ENCODE assay signal across 7 mouse cellular contexts in genomic region chr16:70568341-70569265, GRCm38 (mm10).
DNase-seq lines count a peak whose midpoint lies in the region; ATAC-seq and TF ChIP-seq lines count a peak whose summit lies in the region.

No protein-coding gene starts in this region.

- TF ChIP-seq POLR2A in CH12.LX (IDR thresholded peaks at IDR 0.05; ENCODE audit: low read depth, low read length), result no peak

- no peak overlapping the region for H3K4me3 ChIP-seq in CH12.LX (replicated peaks in 1 of 3; ENCODE audit: low read depth in 2 of 3, low read length in 2 of 3, poor library complexity in 1 of 3)
- H3K4me3 ChIP-seq in heart, embryonic 11.5 days (ENCODE audit: low read depth, low read length), result no peak overlapping the region
- no peak overlapping the region for H3K4me3 ChIP-seq in kidney, postnatal 0 days (replicated peaks; ENCODE audit: low read depth, low read length)
- no peak overlapping the region for H3K4me3 ChIP-seq in liver, postnatal 0 days (ENCODE audit: low read depth, low read length)

- no peak for TF ChIP-seq EP300 in CH12.LX (IDR thresholded peaks at IDR 0.05; ENCODE audit: low read length)
- TF ChIP-seq EP300 in liver, postnatal 0 days (IDR thresholded peaks at IDR 0.05; ENCODE audit: low read depth), result no peak

- H3K79me2 ChIP-seq in CH12.LX (replicated peaks; ENCODE audit: control insufficient read depth, extremely low read depth, insufficient read depth, poor library complexity, severe bottlenecking), result no peaks in the 10 kb centered on the region

- no peak overlapping the region for H3K9ac ChIP-seq in CH12.LX (ENCODE audit: insufficient read depth, low read depth)
- H3K9ac ChIP-seq in heart, embryonic 11.5 days (ENCODE audit: low read depth, low read length), result no peak overlapping the region
- H3K9ac ChIP-seq in kidney, postnatal 0 days (ENCODE audit: low read depth, low read length), result no peak overlapping the region
- no peak overlapping the region for H3K9ac ChIP-seq in liver, postnatal 0 days (replicated peaks)

- no peak overlapping the region for H3K27ac ChIP-seq in CH12.LX (ENCODE audit: insufficient read depth, low read depth)
- no peak overlapping the region for H3K27ac ChIP-seq in heart, embryonic 11.5 days (ENCODE audit: low read depth, low read length)
- no peak overlapping the region for H3K27ac ChIP-seq in kidney, postnatal 0 days
- no peak overlapping the region for H3K27ac ChIP-seq in liver, postnatal 0 days (ENCODE audit: low read depth)

- no peaks in the 10 kb centered on the region for H3K4me1 ChIP-seq in CH12.LX (ENCODE audit: control insufficient read depth in 1 of 2, insufficient read depth in 2 of 2)
- H3K4me1 ChIP-seq in heart, embryonic 11.5 days (ENCODE audit: control insufficient read depth, insufficient read depth, low read length), result no peaks in the 10 kb centered on the region
- no peaks in the 10 kb centered on the region for H3K4me1 ChIP-seq in kidney, postnatal 0 days (replicated peaks; ENCODE audit: insufficient read depth, low read length)
- no peaks in the 10 kb centered on the region for H3K4me1 ChIP-seq in liver, postnatal 0 days (ENCODE audit: insufficient read depth)

- DNase-seq in 3T3-L1 (ENCODE audit: low read depth, low spot score) (peak; percentile 84), CH12.LX (ENCODE audit: extremely low read depth) (peak; percentile 1)
- DNase-seq in cerebellum, postnatal 14 days, result peak; percentile 74 to 81
- DNase-seq in kidney, postnatal 0 days (ENCODE audit: low spot score), result peak; percentile 83
- DNase-seq in liver, postnatal 0 days, result no peak
- peak; percentile 92 for DNase-seq in retina, embryonic 14.5 days (ENCODE audit: low spot score)

- peak; percentile 46 for TF ChIP-seq RAD21 in CH12.LX (IDR thresholded peaks at IDR 0.05; ENCODE audit: low read depth, low read length)

- WGBS in heart, embryonic 11.5 days (ENCODE audit: insufficient replicate concordance), result 54% methylated on average over 23 of the region's 23 CpGs
- WGBS in kidney, postnatal 0 days, result 50% methylated on average over 23 of the region's 23 CpGs
- 59% methylated on average over 23 of the region's 23 CpGs for WGBS in liver, postnatal 0 days (ENCODE audit: insufficient replicate concordance)

- no peak overlapping the region for H3K4me2 ChIP-seq in CH12.LX (ENCODE audit: insufficient read depth, low read depth, poor library complexity, severe bottlenecking)
- H3K4me2 ChIP-seq in heart, embryonic 11.5 days, result peak overlapping the region; percentile 17
- no peak overlapping the region for H3K4me2 ChIP-seq in kidney, postnatal 0 days (ENCODE audit: low read length)
- no peak overlapping the region for H3K4me2 ChIP-seq in liver, postnatal 0 days (ENCODE audit: low read depth, low read length)

- H3K36me3 ChIP-seq in CH12.LX (replicated peaks in 1 of 2; ENCODE audit: control insufficient read depth in 1 of 2, insufficient read depth in 1 of 2, low read length in 1 of 2), result no peaks in the 10 kb centered on the region
- H3K36me3 ChIP-seq in heart, embryonic 11.5 days (ENCODE audit: control insufficient read depth, insufficient read depth, low read length), result no peaks in the 10 kb centered on the region
- H3K36me3 ChIP-seq in kidney, postnatal 0 days (ENCODE audit: insufficient read depth, low read length), result no peaks in the 10 kb centered on the region
- H3K36me3 ChIP-seq in liver, postnatal 0 days (replicated peaks; ENCODE audit: insufficient read depth, low read length), result no peaks in the 10 kb centered on the region

- no peak; the same call in 1 of the 2 replicates for ATAC-seq in heart, embryonic 11.5 days (replicated peaks; ENCODE audit: insufficient number of reproducible peaks, low FRiP score, low TSS enrichment)
- ATAC-seq in kidney, postnatal 0 days (replicated peaks; ENCODE audit: low FRiP score, low read depth), result peak; percentile 58
- no peak; the same call in 1 of the 2 replicates for ATAC-seq in liver, postnatal 0 days

- dilution Hi-C loops in CH12.LX (cut with MboI; ENCODE audit: extremely low pct_ligation_motif_present, extremely low pct_unique_long_range_greater_than_20kb, low sequenced_read_pairs), result no loop called here

- H3K9me3 ChIP-seq in CH12.LX (replicated peaks; ENCODE audit: low read length), result peaks cover 47% of the 10 kb centered on the region
- no peaks in the 10 kb centered on the region for H3K9me3 ChIP-seq in heart, embryonic 11.5 days (replicated peaks; ENCODE audit: control insufficient read depth, low read length)
- H3K9me3 ChIP-seq in kidney, postnatal 0 days (replicated peaks; ENCODE audit: low read length), result no peaks in the 10 kb centered on the region
- H3K9me3 ChIP-seq in liver, postnatal 0 days (ENCODE audit: low read length), result no peaks in the 10 kb centered on the region

- H3K27me3 ChIP-seq in CH12.LX (replicated peaks), result no peaks in the 10 kb centered on the region
- H3K27me3 ChIP-seq in heart, embryonic 11.5 days (ENCODE audit: control insufficient read depth, insufficient read depth, low read length), result no peaks in the 10 kb centered on the region
- no peaks in the 10 kb centered on the region for H3K27me3 ChIP-seq in kidney, postnatal 0 days (ENCODE audit: insufficient read depth, low read length)
- no peaks in the 10 kb centered on the region for H3K27me3 ChIP-seq in liver, postnatal 0 days (ENCODE audit: insufficient read depth, low read length)

- in situ Hi-C loops in CH12.LX (cut with MboI; ENCODE audit: low pct_ligation_motif_present, low pct_unique_long_range_greater_than_20kb, low sequenced_read_pairs), result no loop called here

- peak; percentile 34 to 55 for TF ChIP-seq CTCF in CH12.LX (conservative IDR thresholded peaks at IDR 0.05 in 1 of 2, IDR thresholded peaks at IDR 0.05 in 1 of 2; ENCODE audit: low read depth in 2 of 2, low read length in 2 of 2)
- TF ChIP-seq CTCF in kidney, postnatal 0 days (IDR thresholded peaks at IDR 0.05; ENCODE audit: low read depth), result peak; percentile 83
- peak; percentile 71 for TF ChIP-seq CTCF in liver, postnatal 0 days (IDR thresholded peaks at IDR 0.05; ENCODE audit: low read depth)

TF ChIP-seq in CH12.LX, 34 proteins besides CTCF, POLR2A, EP300 and RAD21:
- TF ChIP-seq PAX5 (IDR thresholded peaks at IDR 0.05; ENCODE audit: low read length), result no peak
- peak; percentile 16; the same call in 1 of the 2 replicates for TF ChIP-seq SMC3 (IDR thresholded peaks at IDR 0.05; ENCODE audit: low read depth, low read length)
- TF ChIP-seq MAX (IDR thresholded peaks at IDR 0.05; ENCODE audit: low read length), result no peak
TF ChIP-seq in CH12.LX: peak in this region for 1.
